Mouse (Mus musculus) midbrain, embryonic 12.5 days (tissue): ENCODE results near the gene Klc1. TPM values are rescaled to one million over a fixed set of nuclear protein-coding genes. Genes with fewer than 3 reads are reported as not detected.

ENCODE experiments used
- ATAC-seq: fragments of 200-750 bp; cut with Nextera tagmentation; 2 replicates; pipeline ENCODE4 v1.8.0; 2017; ENCODE audit warnings: low read depth, moderate TSS enrichment, moderate library complexity; ENCODE audit not compliant: low FRiP score
- H3K27ac ChIP-seq: fragments of 300-500 bp; sonication (generic); replicated peaks from 2 replicates; pipeline ENCODE4 v1.5.1; 2016; ENCODE audit warnings: mild to moderate bottlenecking
- H3K27me3 ChIP-seq: fragments of 300-500 bp; sonication (generic); 2 replicates; pipeline ENCODE4 v1.6.1; 2016; ENCODE audit warnings: mild to moderate bottlenecking
- H3K36me3 ChIP-seq: fragments of 300-500 bp; sonication (generic); 2 replicates; pipeline ENCODE4 v1.6.1; 2016
- H3K4me1 ChIP-seq: fragments of 300-500 bp; sonication (generic); 2 replicates; pipeline ENCODE4 v1.6.1; 2016
- H3K4me2 ChIP-seq: fragments of 300-500 bp; sonication (generic); replicated peaks from 2 replicates; pipeline ENCODE4 v1.6.1; 2016; ENCODE audit warnings: mild to moderate bottlenecking, moderate library complexity
- H3K4me3 ChIP-seq: fragments of 300-500 bp; sonication (generic); 2 replicates; pipeline ENCODE4 v1.5.1; 2016; ENCODE audit warnings: mild to moderate bottlenecking
- H3K9ac ChIP-seq: fragments of 300-500 bp; sonication (generic); replicated peaks from 2 replicates; pipeline ENCODE4 v1.6.1; 2016; ENCODE audit warnings: mild to moderate bottlenecking, moderate library complexity
- H3K9me3 ChIP-seq: fragments of 300-500 bp; sonication (generic); 2 replicates; pipeline ENCODE4 v1.6.1; 2016; ENCODE audit warnings: mild to moderate bottlenecking
- WGBS: fragments of 180-500 bp; shearing (Covaris S2); methylation state at CpG from one replicate; pipeline ENCODE4 v1.1.7; 2016; 5-methylcytosine and 5-hydroxymethylcytosine counted together
- polyA plus RNA-seq: library from polyadenylated mRNA; unstranded; fragments of >200 nt; fragmentation: Nextera tagmentation; extraction: Ambion mirVana; gene quantifications from 2 replicates; pipeline ENCODE4 v1.2.1, GENCODE M21; 2016

The Klc1 gene
- polyA plus RNA-seq, 1 experiment from 2014 or later: 382 TPM

DNA sequence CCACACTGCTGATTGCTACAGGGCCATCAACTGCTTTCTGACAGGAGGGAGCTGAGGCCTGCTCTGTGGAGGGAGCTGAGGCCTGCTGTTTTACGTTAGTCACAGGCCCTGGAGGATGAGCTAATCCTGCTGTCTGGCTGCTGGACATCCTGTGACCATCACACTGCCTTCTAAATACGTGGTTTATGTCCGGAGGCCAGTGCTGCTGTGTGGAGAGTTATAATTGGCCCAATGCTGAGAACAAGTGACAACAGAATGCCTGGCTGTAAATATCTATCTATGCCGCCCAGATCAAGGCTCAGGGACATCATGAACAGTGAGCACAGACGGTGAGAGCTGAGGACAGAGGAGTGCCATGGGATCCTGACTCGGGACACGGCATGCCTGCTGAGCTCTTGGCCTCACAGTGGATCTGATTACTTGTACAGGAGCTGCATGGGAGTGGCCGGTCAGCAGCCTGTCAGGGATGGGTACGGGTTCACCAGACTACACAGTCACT is 89.7 kb downstream of the Klc1 start:
- no peak overlapping the region for H3K9ac ChIP-seq
- no peak overlapping the region for H3K27ac ChIP-seq
- no peak for ATAC-seq
- no peaks in the 10 kb centered on the region for H3K4me1 ChIP-seq
- no peak overlapping the region for H3K4me3 ChIP-seq
- H3K36me3 ChIP-seq: no peaks in the 10 kb centered on the region
- H3K4me2 ChIP-seq: no peak overlapping the region
- no peaks in the 10 kb centered on the region for H3K27me3 ChIP-seq
- WGBS: 79% methylated on average over 9 of the region's 9 CpGs
- H3K9me3 ChIP-seq: no peaks in the 10 kb centered on the region

DNA sequence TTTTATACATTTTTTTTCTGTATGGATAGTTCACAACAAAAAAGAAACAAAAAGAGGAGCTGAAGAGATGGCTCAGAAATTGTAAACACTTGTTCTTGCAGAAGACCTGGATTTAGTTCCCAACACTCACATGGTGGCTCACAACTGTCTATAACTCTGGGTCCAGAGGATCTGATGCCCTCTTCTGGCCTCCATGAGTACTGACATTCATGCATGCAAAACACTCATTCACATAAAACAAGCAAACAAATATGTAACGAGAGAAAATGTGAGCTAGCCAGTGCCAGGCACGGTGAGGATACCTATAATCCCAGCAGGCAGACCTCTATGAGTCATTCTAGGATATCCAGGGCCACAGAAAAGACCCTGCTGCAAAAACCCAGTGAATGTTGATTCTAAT is 92.6 kb downstream of the Klc1 start:
- WGBS: 56% methylated on average over 2 of the region's 2 CpGs
- H3K27ac ChIP-seq: no peak overlapping the region
- no peak for ATAC-seq

DNA sequence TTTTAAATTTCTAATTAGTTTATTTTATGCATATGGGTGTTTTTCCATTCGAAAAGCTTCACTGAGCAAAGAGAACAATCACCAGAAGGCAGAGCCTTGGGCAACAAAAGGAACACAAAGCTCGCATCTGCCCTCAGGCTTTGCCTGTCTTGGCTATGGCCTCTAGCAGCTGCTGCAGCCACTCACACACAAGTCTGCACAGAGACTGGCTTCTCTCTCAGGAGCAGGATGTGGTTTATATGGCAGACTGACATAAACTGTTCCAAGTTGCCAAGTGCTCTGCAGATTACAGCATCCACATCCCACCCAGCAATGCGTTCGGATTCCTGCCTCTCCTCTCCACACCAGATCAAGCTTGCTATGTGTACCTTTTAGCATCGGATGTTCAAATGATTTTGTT is 93.1 kb downstream of the Klc1 start:
- H3K4me1 ChIP-seq: no peaks in the 10 kb centered on the region
- H3K4me3 ChIP-seq: no peak overlapping the region
- no peak for ATAC-seq
- H3K9ac ChIP-seq: no peak overlapping the region
- 70% methylated on average over 5 of the region's 5 CpGs for WGBS
- H3K36me3 ChIP-seq: no peaks in the 10 kb centered on the region
- no peaks in the 10 kb centered on the region for H3K9me3 ChIP-seq
- H3K4me2 ChIP-seq: no peak overlapping the region
- H3K27ac ChIP-seq: no peak overlapping the region
- H3K27me3 ChIP-seq: no peaks in the 10 kb centered on the region

More for the DNA sequence above, 92.6 kb downstream of the Klc1 start:
- Histone ChIP-seq H3K4me1 (no peaks in the 10 kb centered on the region), H3K9me3 (no peaks in the 10 kb centered on the region), H3K27me3 (no peaks in the 10 kb centered on the region), H3K4me2 (no peak overlapping the region), H3K36me3 (no peaks in the 10 kb centered on the region), H3K9ac (no peak overlapping the region), H3K4me3 (no peak overlapping the region)

DNA sequence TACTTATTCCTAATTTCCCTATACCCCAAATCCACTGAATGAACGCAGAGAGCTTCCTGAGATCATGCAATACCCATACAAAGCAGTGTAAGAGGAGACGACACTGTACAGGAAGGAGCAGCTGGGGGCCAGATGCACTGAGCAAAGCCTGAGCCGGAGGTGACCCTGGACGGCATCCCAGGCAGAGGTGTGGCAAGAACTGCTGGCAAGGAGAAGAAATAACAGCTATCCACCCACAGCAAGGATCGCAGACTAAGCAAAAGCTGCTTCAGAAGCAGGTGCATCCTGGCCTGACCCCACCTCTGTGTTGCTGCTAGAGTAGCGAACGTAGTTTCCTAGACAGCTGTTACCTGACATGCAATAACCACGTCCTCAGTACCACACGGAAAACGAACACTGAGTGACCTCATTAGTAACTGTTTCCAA is 94.4 kb downstream of the Klc1 start:
- 77% methylated on average over 10 of the region's 10 CpGs for WGBS
- Histone ChIP-seq H3K9me3 (no peaks in the 10 kb centered on the region), H3K27me3 (no peaks in the 10 kb centered on the region), H3K4me2 (no peak overlapping the region), H3K36me3 (no peaks in the 10 kb centered on the region), H3K9ac (no peak overlapping the region), H3K27ac (no peak overlapping the region), H3K4me3 (no peak overlapping the region), H3K4me1 (no peaks in the 10 kb centered on the region)
- no peak for ATAC-seq

DNA sequence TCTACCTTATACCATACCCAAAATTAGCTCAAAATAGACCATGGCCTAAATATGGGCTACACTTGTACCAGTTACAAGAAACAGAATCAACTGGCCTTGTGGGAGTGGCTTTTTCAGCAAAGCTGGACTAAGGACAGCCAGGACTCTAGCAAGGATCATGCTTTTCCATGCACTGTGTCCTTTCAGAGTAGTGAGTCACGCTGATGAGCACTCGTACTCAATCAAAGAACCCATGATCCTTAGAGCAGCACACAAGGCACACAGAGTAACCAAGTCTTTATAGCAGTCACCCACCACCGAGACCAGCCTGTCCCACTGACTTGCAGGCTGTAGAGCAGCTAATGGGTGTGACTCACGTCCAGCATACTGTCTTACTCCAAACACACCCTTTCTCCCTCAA is 94.9 kb downstream of the Klc1 start:
- WGBS: 75% methylated on average over 4 of the region's 4 CpGs
- no peak overlapping the region for H3K9ac ChIP-seq

DNA sequence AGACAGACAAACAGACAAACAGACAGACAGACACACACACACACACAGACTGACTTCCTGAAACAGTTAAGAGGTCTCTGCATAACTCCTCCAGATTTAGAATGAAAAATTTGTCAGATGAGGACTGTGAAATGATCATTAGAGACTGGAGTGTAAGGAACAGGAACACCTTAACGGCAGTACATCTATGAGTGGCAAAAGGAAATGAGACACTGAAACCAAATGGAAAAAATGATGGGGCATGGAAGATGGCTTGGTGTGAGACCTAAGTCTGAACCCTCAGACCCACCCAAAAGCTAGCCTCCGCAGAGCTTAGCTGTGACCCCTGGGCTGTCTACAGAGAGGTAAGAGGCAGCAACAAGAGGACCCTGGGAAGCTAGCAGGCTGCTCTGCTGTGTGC is 96.8 kb downstream of the Klc1 start:
- WGBS: 96% methylated on average over 2 of the region's 2 CpGs

More for the DNA sequence above, 94.9 kb downstream of the Klc1 start:
- Histone ChIP-seq H3K4me3 (no peak overlapping the region), H3K4me2 (no peak overlapping the region), H3K36me3 (no peaks in the 10 kb centered on the region), H3K9me3 (no peaks in the 10 kb centered on the region), H3K27me3 (no peaks in the 10 kb centered on the region), H3K4me1 (no peaks in the 10 kb centered on the region), H3K27ac (no peak overlapping the region)
- ATAC-seq: no peak

More for the DNA sequence above, 96.8 kb downstream of the Klc1 start:
- Histone ChIP-seq H3K9me3 (no peaks in the 10 kb centered on the region), H3K36me3 (no peaks in the 10 kb centered on the region), H3K27ac (no peak overlapping the region), H3K4me1 (no peaks in the 10 kb centered on the region), H3K4me3 (no peak overlapping the region), H3K9ac (no peak overlapping the region), H3K4me2 (no peak overlapping the region), H3K27me3 (no peaks in the 10 kb centered on the region)
- ATAC-seq: no peak

Other genes with a start within 250 kb of the Klc1 start
- 692 and 732 TPM in 2 replicates for gene Eif5, start 220.8 kb upstream of the Klc1 start, polyA plus RNA-seq
- gene Mark3, start 184.3 kb upstream of the Klc1 start, polyA plus RNA-seq: 75.6 and 90.6 TPM in 2 replicates
- 2,376 and 2,635 TPM in 2 replicates for gene Ckb, start 86.5 kb upstream of the Klc1 start, polyA plus RNA-seq
- gene Trmt61a, start 80.7 kb upstream of the Klc1 start, polyA plus RNA-seq: 11.8 and 13.2 TPM in 2 replicates
- 62.0 and 64.0 TPM in 2 replicates for gene Bag5, start 45.6 kb upstream of the Klc1 start, polyA plus RNA-seq
- 52.3 and 57.8 TPM in 2 replicates for gene Apopt1, start 45.6 kb upstream of the Klc1 start, polyA plus RNA-seq
- gene Xrcc3, start 55.0 kb downstream of the Klc1 start, polyA plus RNA-seq: 7.4 and 7.9 TPM in 2 replicates
- gene Zfyve21, start 55.3 kb downstream of the Klc1 start, polyA plus RNA-seq: 54.1 and 57.5 TPM in 2 replicates
- 11.6 and 12.8 TPM in 2 replicates for gene Ppp1r13b, start 149.3 kb downstream of the Klc1 start, polyA plus RNA-seq
- 589 and 602 TPM in 2 replicates for gene Atp5mpl, start 208.1 kb downstream of the Klc1 start, polyA plus RNA-seq
- gene Tdrd9, start 212.7 kb downstream of the Klc1 start, polyA plus RNA-seq: 0.76 and 0.79 TPM in 2 replicates
- not detected in 2 replicates for gene Rd3l, start 222.5 kb downstream of the Klc1 start, polyA plus RNA-seq